Mouse (Mus musculus) hindbrain, embryonic 16.5 days (tissue): ENCODE data around the gene Gm10974. TPM values are rescaled to one million over a fixed set of nuclear protein-coding genes. Genes with fewer than 3 reads are reported as not detected.
A peak's percentile ranks its signal among the peaks of the same experiment; 100 is the strongest.

Experiments used
- ATAC-seq: fragments of 200-750 bp; cut with Nextera tagmentation; 2 replicates; pipeline ENCODE4 v1.8.0; 2017; ENCODE audit warnings: moderate TSS enrichment, moderate library complexity
- H3K27ac ChIP-seq: fragments of 300-500 bp; sonication (generic); 2 replicates; pipeline ENCODE4 v1.5.1; 2014; ENCODE audit warnings: low read depth, mild to moderate bottlenecking, control low read depth, low read length, moderate library complexity
- H3K27me3 ChIP-seq: fragments of 300-500 bp; sonication (generic); replicated peaks from 2 replicates; pipeline ENCODE4 v1.6.1; 2014; ENCODE audit warnings: low read length; ENCODE audit not compliant: control insufficient read depth, insufficient read depth
- H3K36me3 ChIP-seq: fragments of 300-500 bp; sonication (generic); 2 replicates; pipeline ENCODE4 v1.6.1; 2014; ENCODE audit warnings: mild to moderate bottlenecking, low read length, moderate library complexity, mixed read lengths; ENCODE audit not compliant: control insufficient read depth, insufficient read depth
- H3K4me1 ChIP-seq: fragments of 300-500 bp; sonication (generic); 2 replicates; pipeline ENCODE4 v1.6.1; 2014; ENCODE audit warnings: low read depth, low read length; ENCODE audit not compliant: control insufficient read depth, insufficient read depth
- H3K4me2 ChIP-seq: fragments of 300-500 bp; sonication (generic); 2 replicates; pipeline ENCODE4 v1.6.1; 2014; ENCODE audit warnings: mild to moderate bottlenecking, low read length, control low read depth, moderate library complexity
- H3K4me3 ChIP-seq: fragments of 300-500 bp; sonication (generic); 2 replicates; pipeline ENCODE4 v1.5.1; 2014; ENCODE audit warnings: mild to moderate bottlenecking, low read length, control low read depth, moderate library complexity
- H3K9ac ChIP-seq: fragments of 300-500 bp; sonication (generic); 2 replicates; pipeline ENCODE4 v1.6.1; 2014; ENCODE audit warnings: low read depth, mild to moderate bottlenecking, control low read depth, low read length, moderate library complexity
- H3K9me3 ChIP-seq: fragments of 300-500 bp; sonication (generic); 2 replicates; pipeline ENCODE4 v1.6.1; 2014; ENCODE audit warnings: mild to moderate bottlenecking, low read length, moderate library complexity; ENCODE audit not compliant: control insufficient read depth
- WGBS: fragments of 180-500 bp; shearing (Covaris S2); extraction: QIAGEN DNeasy Blood & Tissue Kit; methylation state at CpG from one replicate; pipeline ENCODE4 v1.1.7; 2014; 5-methylcytosine and 5-hydroxymethylcytosine counted together
- polyA plus RNA-seq: library from polyadenylated mRNA; unstranded; fragments of >200 nt; fragmentation: Nextera tagmentation; extraction: Ambion mirVana; gene quantifications from 2 replicates; pipeline ENCODE4 v1.2.1, GENCODE M21; 2015

Gene Gm10974
- polyA plus RNA-seq, 1 experiment from 2014 or later, result not detected

DNA sequence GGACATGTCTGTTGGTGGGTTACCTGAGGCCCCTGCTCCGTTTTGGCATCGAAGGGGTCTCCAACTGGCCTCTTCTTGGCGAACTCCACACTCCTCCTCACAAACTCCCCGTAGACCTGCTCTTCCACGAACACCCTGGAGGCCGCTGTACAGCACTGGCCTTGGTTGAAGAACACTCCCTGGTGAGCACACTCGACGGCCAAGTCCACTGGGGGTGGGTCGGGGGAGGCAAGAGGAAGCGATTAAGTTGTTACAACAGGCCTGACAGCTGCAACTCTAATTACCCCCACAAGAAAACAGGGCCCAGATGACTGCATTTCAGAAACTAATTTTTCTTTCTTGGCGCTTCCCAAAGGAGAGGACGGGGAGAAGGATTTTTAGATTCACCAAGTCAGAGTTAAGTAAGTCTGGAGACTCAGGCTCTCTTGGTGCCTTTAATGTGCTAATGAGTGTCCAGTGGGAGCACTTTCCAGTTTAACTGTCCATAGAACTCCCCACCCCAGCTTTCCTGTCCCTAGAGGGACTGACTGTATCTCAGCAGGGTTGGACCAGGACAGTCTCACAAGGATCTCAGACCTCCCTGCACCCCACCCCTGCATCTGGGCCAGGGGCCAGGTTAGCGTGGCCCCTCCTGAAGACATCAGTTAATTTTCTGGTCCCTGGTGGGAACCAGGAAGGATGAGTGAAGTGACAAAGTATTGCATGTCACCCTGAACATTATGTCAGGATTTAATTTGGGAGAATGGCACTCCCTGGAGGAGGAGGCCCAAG lies 40.4 kb downstream of the Gm10974 start:
- 58% methylated on average over 13 of the region's 13 CpGs for WGBS
- H3K27ac ChIP-seq, result no peak overlapping the region

DNA sequence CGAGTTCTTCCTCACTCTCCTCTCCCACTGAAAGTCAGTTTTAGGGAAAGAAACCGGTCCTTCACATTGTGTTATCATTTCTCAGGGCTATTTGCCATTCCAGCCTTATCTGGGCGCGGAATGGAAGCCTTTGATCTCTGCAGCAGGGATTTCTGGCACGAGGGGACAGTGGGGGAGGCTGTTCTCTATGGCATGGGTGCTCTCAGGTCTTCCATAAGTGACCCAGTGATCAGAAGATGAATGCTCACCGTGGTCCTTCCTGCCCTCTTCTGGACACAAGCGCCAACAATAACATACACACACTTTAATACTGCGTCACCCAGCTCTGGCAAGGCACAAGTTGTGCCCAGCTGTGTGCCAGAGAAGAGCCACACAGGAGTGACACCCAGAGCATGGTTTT lies 41.3 kb downstream of the Gm10974 start:
- no peak overlapping the region for H3K4me3 ChIP-seq
- no peaks in the 10 kb centered on the region for H3K4me1 ChIP-seq
- 82% methylated on average over 8 of the region's 8 CpGs for WGBS

More for the DNA sequence above, 40.4 kb downstream of the Gm10974 start:
- Histone ChIP-seq H3K4me3 (no peak overlapping the region), H3K36me3 (no peaks in the 10 kb centered on the region), H3K27me3 (no peaks in the 10 kb centered on the region), H3K4me2 (no peak overlapping the region), H3K9me3 (no peaks in the 10 kb centered on the region), H3K4me1 (no peaks in the 10 kb centered on the region), H3K9ac (no peak overlapping the region)
- no peak for ATAC-seq

DNA sequence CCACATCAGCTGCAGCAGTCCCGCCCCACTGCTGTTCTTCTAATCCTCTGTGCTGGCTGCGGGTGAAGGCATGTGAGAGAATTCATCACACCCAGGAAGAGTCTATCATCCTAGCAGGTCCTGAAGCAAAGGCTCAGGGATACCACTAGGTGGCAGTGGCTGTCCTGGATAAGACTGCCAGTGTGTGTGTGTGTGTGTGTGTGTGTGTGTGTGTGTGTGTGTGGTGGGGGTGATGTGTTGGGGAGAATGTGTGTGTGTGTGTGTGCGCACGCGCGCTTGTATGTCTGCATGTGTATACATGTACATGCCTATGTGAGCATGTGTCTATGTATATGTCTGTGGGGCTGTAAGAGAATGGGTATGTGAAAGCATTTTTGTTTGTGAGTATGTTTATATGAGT lies 43.7 kb downstream of the Gm10974 start:
- no peaks in the 10 kb centered on the region for H3K9me3 ChIP-seq
- no peak overlapping the region for H3K27ac ChIP-seq
- no peak overlapping the region for H3K4me3 ChIP-seq
- WGBS, result 69% methylated on average over 6 of the region's 6 CpGs
- ATAC-seq, result peak; percentile 31; the same call in 1 of the 2 replicates
- no peaks in the 10 kb centered on the region for H3K27me3 ChIP-seq
- no peak overlapping the region for H3K4me2 ChIP-seq
- no peak overlapping the region for H3K9ac ChIP-seq
- H3K36me3 ChIP-seq, result no peaks in the 10 kb centered on the region
- peaks cover 7% of the 10 kb centered on the region; the same call in 1 of the 2 replicates for H3K4me1 ChIP-seq

More for the DNA sequence above, 41.3 kb downstream of the Gm10974 start:
- H3K27ac ChIP-seq, result no peak overlapping the region
- no peaks in the 10 kb centered on the region for H3K27me3 ChIP-seq
- no peak overlapping the region for H3K9ac ChIP-seq
- H3K36me3 ChIP-seq, result no peaks in the 10 kb centered on the region
- no peak overlapping the region for H3K4me2 ChIP-seq
- no peak for ATAC-seq
- H3K9me3 ChIP-seq, result no peaks in the 10 kb centered on the region

DNA sequence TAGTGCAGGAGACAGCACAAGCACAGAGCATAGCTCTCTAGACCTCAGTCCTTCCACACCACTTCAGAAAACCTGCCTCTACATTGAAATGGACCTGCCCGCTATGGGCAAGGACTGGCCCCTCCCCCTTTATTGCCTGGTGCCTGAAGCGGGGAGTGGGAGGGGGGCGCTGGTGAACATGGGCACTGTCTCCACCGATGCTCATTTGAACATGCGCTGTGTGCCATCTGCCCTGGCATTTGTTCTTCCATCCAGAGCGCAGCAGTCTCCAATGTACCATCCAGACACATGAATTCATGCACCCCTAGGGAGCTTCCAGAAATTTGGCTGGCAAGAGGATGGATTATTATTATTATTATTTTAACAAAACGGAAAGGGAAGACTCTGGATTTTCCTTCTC lies 47.4 kb downstream of the Gm10974 start:
- no peak overlapping the region for H3K9ac ChIP-seq
- H3K4me1 ChIP-seq, result peaks cover 7% of the 10 kb centered on the region; the same call in 1 of the 2 replicates
- H3K9me3 ChIP-seq, result no peaks in the 10 kb centered on the region
- no peak overlapping the region for H3K4me2 ChIP-seq
- H3K27ac ChIP-seq, result no peak overlapping the region
- no peak overlapping the region for H3K4me3 ChIP-seq
- peak; percentile 72 for ATAC-seq
- H3K27me3 ChIP-seq, result no peaks in the 10 kb centered on the region
- WGBS, result 55% methylated on average over 7 of the region's 7 CpGs
- H3K36me3 ChIP-seq, result no peaks in the 10 kb centered on the region

DNA sequence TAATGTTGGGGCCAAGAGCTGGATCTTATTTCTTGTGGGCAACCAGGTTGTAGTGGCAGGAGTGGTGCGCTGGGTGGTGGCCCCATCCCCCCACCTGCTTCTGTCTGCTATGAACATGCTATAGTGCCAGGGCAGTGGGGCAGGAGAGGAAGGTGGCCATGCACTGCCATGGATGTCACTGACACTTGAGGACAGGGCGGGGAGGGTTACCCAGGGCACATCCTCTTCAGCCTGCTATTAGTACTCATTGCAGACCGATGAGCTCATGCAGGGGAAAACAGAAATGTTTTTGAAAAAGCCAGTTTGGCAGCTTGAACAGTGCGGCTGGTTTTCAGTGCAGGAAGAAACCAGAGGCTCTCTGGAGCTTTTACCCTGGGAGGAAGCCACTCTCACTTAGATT lies 51.1 kb downstream of the Gm10974 start:
- Histone ChIP-seq H3K27me3 (no peaks in the 10 kb centered on the region), H3K9me3 (no peaks in the 10 kb centered on the region), H3K36me3 (no peaks in the 10 kb centered on the region), H3K4me3 (no peak overlapping the region), H3K9ac (no peak overlapping the region), H3K4me2 (no peak overlapping the region), H3K4me1 (peaks cover 7% of the 10 kb centered on the region; the same call in 1 of the 2 replicates), H3K27ac (no peak overlapping the region)
- WGBS, result 89% methylated on average over 4 of the region's 4 CpGs
- no peak for ATAC-seq

DNA sequence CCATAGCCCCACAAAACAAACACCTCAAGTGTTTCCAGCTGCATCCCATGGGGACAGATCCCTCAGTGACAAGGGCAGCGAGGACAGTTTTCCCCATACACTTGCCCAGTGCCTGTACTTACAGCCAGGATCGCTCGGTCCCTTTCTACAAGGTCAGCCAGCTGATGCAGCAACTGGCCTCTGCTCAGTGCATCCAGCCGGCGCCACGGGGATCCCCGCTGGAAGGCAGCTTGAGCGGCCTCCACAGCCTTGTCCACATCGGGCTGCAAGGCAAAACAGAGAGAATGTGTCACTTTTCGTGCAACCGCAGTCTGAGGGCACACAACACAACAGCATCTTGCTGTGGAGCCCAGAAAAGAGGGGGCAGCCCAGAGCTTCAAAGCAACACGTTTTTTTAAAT lies 53.3 kb downstream of the Gm10974 start:
- H3K4me1 ChIP-seq, result no peaks in the 10 kb centered on the region
- no peaks in the 10 kb centered on the region for H3K36me3 ChIP-seq
- WGBS, result 50% methylated on average over 12 of the region's 12 CpGs
- no peak overlapping the region for H3K4me2 ChIP-seq
- H3K27ac ChIP-seq, result no peak overlapping the region
- ATAC-seq, result no peak
- H3K9me3 ChIP-seq, result no peaks in the 10 kb centered on the region
- no peak overlapping the region for H3K4me3 ChIP-seq
- H3K9ac ChIP-seq, result no peak overlapping the region
- no peaks in the 10 kb centered on the region for H3K27me3 ChIP-seq

DNA sequence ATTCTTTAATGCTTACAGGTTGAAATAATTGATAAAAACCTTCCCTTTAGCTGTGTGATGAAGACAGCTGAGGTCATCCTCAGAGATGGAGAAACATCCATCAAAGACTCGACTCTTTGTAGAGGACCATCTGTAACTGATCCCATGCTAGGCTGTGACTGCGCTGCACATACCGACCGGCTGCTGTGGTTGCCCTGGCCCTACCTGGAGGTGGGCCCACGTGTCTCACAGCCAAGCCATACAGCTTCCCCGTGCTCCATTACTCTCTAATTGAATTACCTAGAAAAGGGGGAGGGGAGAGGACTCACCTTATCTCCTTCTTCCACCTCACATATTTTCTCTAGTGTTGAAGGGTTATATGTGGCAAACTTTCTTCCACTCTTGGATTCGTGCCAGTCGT lies 56.2 kb downstream of the Gm10974 start:
- Histone ChIP-seq H3K4me2 (no peak overlapping the region), H3K4me1 (peaks cover under 1% of the 10 kb centered on the region), H3K27ac (no peak overlapping the region), H3K9me3 (no peaks in the 10 kb centered on the region), H3K9ac (no peak overlapping the region), H3K27me3 (peaks cover 13% of the 10 kb centered on the region), H3K36me3 (no peaks in the 10 kb centered on the region), H3K4me3 (no peak overlapping the region)
- 77% methylated on average over 8 of the region's 8 CpGs for WGBS
- ATAC-seq, result no peak

DNA sequence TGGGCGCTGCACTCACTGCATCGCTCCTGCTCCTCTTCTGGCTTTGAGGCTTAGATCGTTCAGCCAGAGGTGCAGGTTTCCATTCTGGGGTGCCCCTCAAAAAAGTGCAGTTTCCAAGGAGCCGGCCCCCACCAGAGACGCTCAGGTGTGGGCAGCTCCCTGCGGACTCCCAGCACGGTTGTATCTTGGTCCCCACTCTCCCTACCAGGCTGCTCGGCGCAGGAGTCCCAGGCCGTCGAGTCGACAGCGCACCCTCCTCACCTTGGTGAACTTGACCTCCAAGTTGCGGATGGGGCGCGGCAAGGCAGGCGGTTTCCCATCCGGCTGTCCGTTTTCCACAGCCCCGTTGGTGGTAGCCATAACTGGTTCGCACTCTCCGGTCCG lies 61.3 kb downstream of the Gm10974 start:
- Histone ChIP-seq H3K4me3 (peak overlapping the region; percentile 38), H3K9me3 (no peaks in the 10 kb centered on the region), H3K4me1 (peaks cover 12% of the 10 kb centered on the region), H3K27me3 (peaks cover 29% of the 10 kb centered on the region), H3K9ac (peak overlapping the region; percentile 15; the same call in 1 of the 2 replicates), H3K27ac (no peak overlapping the region), H3K36me3 (no peaks in the 10 kb centered on the region), H3K4me2 (peak overlapping the region; percentile 71)
- no peak for ATAC-seq
- WGBS, result under 1% methylated on average over 23 of the region's 23 CpGs

DNA sequence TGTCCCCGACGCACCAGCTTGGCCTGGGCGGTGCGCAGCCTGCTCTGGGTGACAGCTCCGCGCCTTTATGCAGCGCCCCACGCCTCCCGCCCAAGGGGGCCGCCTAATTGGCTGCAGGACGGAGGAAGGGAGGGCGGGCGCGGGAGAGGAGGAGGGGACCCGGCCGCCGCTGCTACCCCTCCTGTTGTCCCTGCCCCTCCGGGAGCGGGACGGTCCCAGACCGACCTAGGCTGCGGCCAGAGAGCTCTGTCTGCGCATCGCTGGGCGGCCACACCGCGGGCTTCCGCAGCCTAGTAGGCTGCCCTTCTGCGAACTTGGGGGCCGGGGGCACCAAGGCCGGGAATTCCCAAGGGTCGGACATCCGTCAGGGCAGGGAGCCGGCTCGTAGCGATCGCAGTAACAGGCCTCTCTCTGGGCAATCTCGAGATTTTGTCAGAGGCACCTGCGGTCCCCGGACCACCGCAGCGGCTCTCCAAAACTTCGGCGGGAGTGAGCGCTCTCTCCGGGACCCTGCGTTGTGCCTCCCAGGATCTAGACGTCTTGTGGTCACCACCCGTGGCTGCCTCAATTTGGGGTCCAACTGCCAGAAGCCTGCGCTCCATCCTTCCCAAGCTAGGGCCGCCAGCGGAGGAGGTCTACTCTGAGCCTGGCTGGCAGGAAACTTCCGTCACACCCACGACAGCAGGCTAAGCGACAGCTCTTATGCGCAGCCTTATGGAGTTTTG lies 61.9 kb downstream of the Gm10974 start, which contains the start of gene Aldh1a3:
Gene Aldh1a3 (minus strand): TSS at position 81 of the 725 bp plus-strand sequence.
- Histone ChIP-seq H3K9me3 (no peaks in the 10 kb centered on the region), H3K27me3 (peaks cover 29% of the 10 kb centered on the region), H3K4me1 (peaks cover 12% of the 10 kb centered on the region), H3K4me3 (peak within 1 kb of the TSS; percentile 38), H3K36me3 (no peaks in the 10 kb centered on the region), H3K27ac (no peak within 1 kb of the TSS), H3K9ac (peak within 1 kb of the TSS; percentile 15; the same call in 1 of the 2 replicates), H3K4me2 (peak within 1 kb of the TSS; percentile 71)
- under 1% methylated on average over 52 of the region's 56 CpGs for WGBS
- peak; percentile 80 for ATAC-seq
